Mouse (Mus musculus) adipocyte (in vitro differentiated cells): Measurements from ENCODE around the gene Asb5.
"Not testable (repeated sequence)": the region's sequence is repeated elsewhere in the genome, so short reads cannot be mapped to it uniquely, and the experiment has no call there.

Experiments
- DNase-seq: peaks from one replicate; pipeline ENCODE4 v3.0.0-alpha.2; 2016; ENCODE audit warnings: low spot score

Asb5 gene

GRCm38 (mm10) chr8:54529382-54530296, at the start of gene Asb5, which contains the start of gene Spcs3:
Gene Asb5, plus strand, starts transcription at chr8:54529580.
Gene Spcs3, minus strand, starts transcription at chr8:54529998.
- peak; percentile 97 for DNase-seq

GRCm38 (mm10) chr8:54486555-54487273, 42.7 kb upstream of the Asb5 start:
- DNase-seq = no peak

GRCm38 (mm10) chr8:54488437-54488836, 40.9 kb upstream of the Asb5 start:
- no peak for DNase-seq

- DNase-seq = peak; percentile 74
These were observed 38.2 kb upstream of the Asb5 start for GRCm38 (mm10) chr8:54491057-54491690.

- DNase-seq = no peak
These were observed 37.4 kb upstream of the Asb5 start for GRCm38 (mm10) chr8:54491934-54492333.

GRCm38 (mm10) chr8:54493110-54493509, 36.3 kb upstream of the Asb5 start:
- DNase-seq = peak; percentile 85

GRCm38 (mm10) chr8:54493915-54494314, 35.5 kb upstream of the Asb5 start:
- DNase-seq = no peak

GRCm38 (mm10) chr8:54503104-54503503, 26.3 kb upstream of the Asb5 start:
- DNase-seq = no peak

GRCm38 (mm10) chr8:54505060-54505459, 24.3 kb upstream of the Asb5 start:
- DNase-seq = peak; percentile 16

GRCm38 (mm10) chr8:54507428-54508095, 21.8 kb upstream of the Asb5 start:
- peak; percentile 85 for DNase-seq

- DNase-seq = no peak
These were observed 21.3 kb upstream of the Asb5 start for GRCm38 (mm10) chr8:54508096-54508456.

GRCm38 (mm10) chr8:54508814-54509213, 20.6 kb upstream of the Asb5 start:
- no peak for DNase-seq

GRCm38 (mm10) chr8:54509221-54509721, 20.1 kb upstream of the Asb5 start:
- no peak for DNase-seq

- no peak for DNase-seq
These were observed 17.6 kb upstream of the Asb5 start for GRCm38 (mm10) chr8:54511791-54512190.

GRCm38 (mm10) chr8:54512200-54512599, 17.2 kb upstream of the Asb5 start:
- not testable (repeated sequence) for DNase-seq

- DNase-seq = no peak
These were observed 10.5 kb upstream of the Asb5 start for GRCm38 (mm10) chr8:54518756-54519460.

- DNase-seq = no peak
These were observed 8.9 kb upstream of the Asb5 start for GRCm38 (mm10) chr8:54520516-54520915.

- no peak for DNase-seq
These were observed 3.8 kb upstream of the Asb5 start for GRCm38 (mm10) chr8:54525606-54526005.

- DNase-seq = no peak
These were observed 2.7 kb upstream of the Asb5 start for GRCm38 (mm10) chr8:54526700-54527099.

- no peak for DNase-seq
These were observed 809 bp upstream of the Asb5 start for GRCm38 (mm10) chr8:54528571-54528970.

GRCm38 (mm10) chr8:54535172-54535571, 5.8 kb downstream of the Asb5 start:
- no peak for DNase-seq
